Mouse (Mus musculus) ES-E14 (cell line): ENCODE measurements around the gene Ikzf3.

ENCODE experiments used
- HCFC1 ChIP-seq: IDR thresholded peaks from 2 replicates; pipeline ENCODE4 v1.6.1; 2012; ENCODE audit warnings: low read length, inconsistent platforms, borderline replicate concordance; ENCODE audit not compliant: insufficient read depth
- ZC3H11A ChIP-seq: IDR thresholded peaks from 2 replicates; pipeline ENCODE4 v1.6.1; 2012; ENCODE audit warnings: low read depth, mild to moderate bottlenecking, inconsistent platforms, low read length, borderline replicate concordance
- ZNF384 ChIP-seq: IDR thresholded peaks from 2 replicates; pipeline ENCODE4 v1.6.1; 2012; ENCODE audit warnings: low read depth, low read length, inconsistent platforms

DNA sequence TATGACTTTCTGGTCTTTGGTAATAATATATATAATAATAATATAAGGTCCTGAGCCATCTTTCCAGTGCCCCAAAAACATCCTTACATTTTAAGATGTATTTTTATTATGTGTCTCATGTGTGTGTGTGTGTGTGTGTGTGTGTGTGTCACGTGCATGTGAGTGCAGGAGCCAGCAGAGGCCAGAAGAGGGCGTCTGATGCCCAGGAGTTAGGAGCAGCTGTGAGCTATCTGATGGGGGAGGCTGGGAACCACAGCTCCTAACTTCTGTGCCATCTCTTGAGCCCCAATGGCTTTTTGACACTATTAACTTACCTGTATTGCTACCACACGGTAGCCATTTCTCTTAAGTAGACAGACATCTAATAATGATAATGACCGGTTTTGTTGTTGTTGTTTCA lies 8.1 kb upstream of the Ikzf3 start:
- no peak for TF ChIP-seq HCFC1
- TF ChIP-seq ZNF384 = no peak
- no peak for TF ChIP-seq ZC3H11A
